Mouse (Mus musculus): ENCODE measurements at regions not wholly inside any gene's neighbourhood (a gene's known extent, or its start where the extent isn't known, plus 50 kb on each side); places are given as distances from the start of the nearest gene placed in this dataset.

DNA sequence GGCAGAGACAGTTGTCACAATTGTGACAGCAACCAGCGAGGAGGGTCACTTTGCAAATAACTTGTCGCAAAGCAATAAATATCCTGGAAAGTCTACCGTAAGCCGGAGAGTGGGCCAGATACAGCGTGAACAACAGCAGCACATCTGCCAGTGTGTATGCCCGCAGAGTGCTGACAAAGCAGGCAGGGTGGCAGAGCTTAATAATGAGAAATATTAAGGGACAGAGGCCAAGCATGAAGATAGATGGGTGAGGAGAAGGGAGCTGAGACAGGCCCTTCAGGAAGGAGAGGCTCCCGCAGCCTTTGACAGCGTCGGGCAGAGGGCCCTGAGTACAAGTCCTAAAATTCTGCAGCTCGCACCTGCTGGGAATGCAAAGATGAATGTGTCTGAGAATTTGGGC lies 136.6 kb downstream of the Otoa start:
- TF ChIP-seq MAFK (IDR thresholded peaks at IDR 0.05; ENCODE audit: insufficient read depth, low read depth, low read length) = no peak
- no peak for TF ChIP-seq CHD2 (IDR thresholded peaks at IDR 0.05; ENCODE audit: low read depth, low read length)
- no peak for TF ChIP-seq ZC3H11A (IDR thresholded peaks at IDR 0.05; ENCODE audit: borderline replicate concordance, low read depth, low read length)
- TF ChIP-seq HCFC1 (IDR thresholded peaks at IDR 0.05; ENCODE audit: borderline replicate concordance, insufficient read depth, low read length) = no peak
- no peak for TF ChIP-seq ZNF384 (IDR thresholded peaks at IDR 0.05; ENCODE audit: low read depth, low read length)

All from ES-E14 (cell line).